Comparison of ENCODE assay signal across 11 mouse cellular contexts in the genomic region with DNA sequence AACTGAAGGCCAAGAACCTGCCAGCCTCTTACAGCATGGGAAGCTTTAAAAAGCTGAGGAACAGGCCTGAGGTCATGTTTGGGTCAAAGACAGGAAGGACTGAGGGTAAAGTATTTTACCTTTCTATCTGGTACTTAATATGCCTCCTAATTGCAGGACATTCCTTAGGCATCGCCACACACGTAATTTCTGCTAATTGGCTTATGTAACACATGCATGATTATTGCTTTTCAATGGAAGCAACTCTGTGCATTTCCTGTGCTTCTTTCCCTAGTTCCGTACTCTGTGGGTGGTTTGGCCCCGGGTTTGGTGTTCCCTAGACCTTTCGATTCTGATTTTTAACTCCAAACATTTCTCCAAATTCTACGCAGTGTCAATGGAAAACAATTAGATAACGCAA.
"Had no signal": no experiment of that assay in that cellular context is flagged by ENCODE, and none has a peak within 500 bp of the region (broad histone marks: within the 10 kb centered on the region; RNA-seq: fewer than 3 reads in every experiment).

No protein-coding gene starts in this region.

- H3K9ac ChIP-seq: liver, embryonic 13.5 days; midbrain, embryonic 13.5 days had no signal

- H3K27ac ChIP-seq: kidney, postnatal 0 days; liver, embryonic 13.5 days; macrophage; midbrain, embryonic 13.5 days had no signal

- H3K36me3 ChIP-seq: liver, embryonic 13.5 days; midbrain, embryonic 13.5 days had no signal

- H3K9me3 ChIP-seq: liver, embryonic 13.5 days; midbrain, embryonic 13.5 days had no signal

- H3K27me3 ChIP-seq: midbrain, embryonic 13.5 days had no signal

- H3K4me1 ChIP-seq: liver, embryonic 13.5 days had no signal

- H3K4me3 ChIP-seq: liver, embryonic 13.5 days; midbrain, embryonic 13.5 days had no signal

- DNase-seq: kidney, adult 2 months; kidney, postnatal 36 days; liver, embryonic 13.5 days; lung, adult 2 months; lung, postnatal 14 days; right cerebral cortex, postnatal 25 days; thymus, adult 18-20 months; thymus, postnatal 36 days had no signal
